In genomic region chr12:76780639-76781468, GRCm38 (mm10) we compare ENCODE assay signal across 15 mouse cellular contexts. TPM values are rescaled to one million over a fixed set of nuclear protein-coding genes. Genes with fewer than 3 reads are reported as not detected.
A peak's percentile ranks its signal among the peaks of the same experiment; 100 is the strongest.
DNase-seq lines count a peak whose midpoint lies in the region; ATAC-seq lines count a peak whose summit lies in the region.
"Had no signal": no experiment of that assay in that cellular context is flagged by ENCODE, and none has a peak within 500 bp of the region (broad histone marks: within the 10 kb centered on the region; RNA-seq: fewer than 3 reads in every experiment).

No protein-coding gene starts in this region.

- H3K4me2 ChIP-seq in limb, embryonic 12.5 days = no peak overlapping the region
- no peak overlapping the region for H3K4me2 ChIP-seq in forebrain, embryonic 16.5 days (ENCODE audit: low read length)
- H3K4me2 ChIP-seq in midbrain, embryonic 13.5 days (replicated peaks) = no peak overlapping the region
- H3K4me2 ChIP-seq: liver, embryonic 13.5 days; stomach, embryonic 15.5 days had no signal

- H3K4me1 ChIP-seq in limb, embryonic 12.5 days (replicated peaks) = no peaks in the 10 kb centered on the region
- peaks cover 4% of the 10 kb centered on the region; the same call in 1 of the 2 replicates for H3K4me1 ChIP-seq in limb, embryonic 10.5 days
- H3K4me1 ChIP-seq in forebrain, embryonic 16.5 days (replicated peaks; ENCODE audit: control insufficient read depth, insufficient read depth, low read length) = peaks cover 3% of the 10 kb centered on the region; the same call in 1 of the 2 replicates
- H3K4me1 ChIP-seq in midbrain, embryonic 13.5 days (replicated peaks) = peaks cover 5% of the 10 kb centered on the region; the same call in 1 of the 2 replicates
- H3K4me1 ChIP-seq: liver, embryonic 13.5 days; stomach, embryonic 15.5 days had no signal

- H3K9me3 ChIP-seq in limb, embryonic 12.5 days = no peaks in the 10 kb centered on the region
- no peaks in the 10 kb centered on the region for H3K9me3 ChIP-seq in limb, embryonic 10.5 days (replicated peaks)
- H3K9me3 ChIP-seq in forebrain, embryonic 16.5 days (ENCODE audit: control insufficient read depth, low read length) = no peaks in the 10 kb centered on the region
- H3K9me3 ChIP-seq in midbrain, embryonic 13.5 days = no peaks in the 10 kb centered on the region
- H3K9me3 ChIP-seq: liver, embryonic 13.5 days; stomach, embryonic 15.5 days had no signal

- 74% methylated on average over 12 of the region's 12 CpGs for WGBS in limb, embryonic 12.5 days
- WGBS in limb, embryonic 10.5 days = 77% methylated on average over 12 of the region's 12 CpGs
- WGBS in forebrain, embryonic 16.5 days = 64% methylated on average over 12 of the region's 12 CpGs
- 54% methylated on average over 12 of the region's 12 CpGs for WGBS in midbrain, embryonic 13.5 days

- no peak for ATAC-seq in limb, embryonic 12.5 days (ENCODE audit: insufficient number of reproducible peaks, insufficient read depth, low FRiP score, low TSS enrichment, low read depth)
- ATAC-seq in forebrain, embryonic 16.5 days = peak; percentile 81
- peak; percentile 53; the same call in 1 of the 2 replicates for ATAC-seq in midbrain, embryonic 13.5 days

- intact Hi-C loops in heart, postnatal 36 days (cut with DNase I) = no loop called here

- peak; percentile 67 for DNase-seq in heart, adult 11 months
- DNase-seq in heart, postnatal 36 days = no peak
- DNase-seq in limb, embryonic 10.5 days (ENCODE audit: low spot score) = no peak
- no peak for DNase-seq in thymus, postnatal 36 days
- no peak for DNase-seq in urinary bladder, adult 2 months (ENCODE audit: low spot score)
- DNase-seq: B cell, adult 2 months; heart, adult 2 months; liver, embryonic 13.5 days; lung, postnatal 36 days had no signal

- H3K27ac ChIP-seq in limb, embryonic 12.5 days = peak overlapping the region; percentile 25; the same call in 1 of the 2 replicates
- no peak overlapping the region for H3K27ac ChIP-seq in limb, embryonic 10.5 days
- peak overlapping the region; percentile 67 for H3K27ac ChIP-seq in forebrain, embryonic 16.5 days (ENCODE audit: low read length)
- peak overlapping the region; percentile 35 for H3K27ac ChIP-seq in midbrain, embryonic 13.5 days
- H3K27ac ChIP-seq: heart, adult 2 months; liver, embryonic 13.5 days; stomach, embryonic 15.5 days had no signal

- H3K27me3 ChIP-seq in limb, embryonic 12.5 days = no peaks in the 10 kb centered on the region
- no peaks in the 10 kb centered on the region for H3K27me3 ChIP-seq in limb, embryonic 10.5 days (ENCODE audit: low read depth, poor library complexity, severe bottlenecking)
- H3K27me3 ChIP-seq in forebrain, embryonic 16.5 days (replicated peaks; ENCODE audit: control insufficient read depth, insufficient read depth, low read length) = no peaks in the 10 kb centered on the region
- no peaks in the 10 kb centered on the region for H3K27me3 ChIP-seq in midbrain, embryonic 13.5 days
- H3K27me3 ChIP-seq: liver, embryonic 13.5 days; stomach, embryonic 15.5 days had no signal

- H3K4me3 ChIP-seq in limb, embryonic 12.5 days (replicated peaks) = no peak overlapping the region
- no peak overlapping the region for H3K4me3 ChIP-seq in limb, embryonic 10.5 days
- no peak overlapping the region for H3K4me3 ChIP-seq in forebrain, embryonic 16.5 days (replicated peaks; ENCODE audit: low read length)
- no peak overlapping the region for H3K4me3 ChIP-seq in midbrain, embryonic 13.5 days (replicated peaks)
- H3K4me3 ChIP-seq: heart, adult 2 months; liver, embryonic 13.5 days; stomach, embryonic 15.5 days had no signal

- peaks cover 9% of the 10 kb centered on the region; the same call in 1 of the 2 replicates for H3K36me3 ChIP-seq in limb, embryonic 12.5 days
- 0 out of 2 replicates have a peak, but pooled peaks cover 4% of the 10 kb centered on the region for H3K36me3 ChIP-seq in limb, embryonic 10.5 days
- peaks cover 4% of the 10 kb centered on the region; the same call in 1 of the 2 replicates for H3K36me3 ChIP-seq in forebrain, embryonic 16.5 days (ENCODE audit: control insufficient read depth, insufficient read depth)
- H3K36me3 ChIP-seq in midbrain, embryonic 13.5 days = peaks cover 4% of the 10 kb centered on the region; the same call in 1 of the 2 replicates

- H3K9ac ChIP-seq in limb, embryonic 12.5 days (replicated peaks) = no peak overlapping the region
- H3K9ac ChIP-seq in forebrain, embryonic 16.5 days (replicated peaks; ENCODE audit: low read depth, low read length) = no peak overlapping the region
- no peak overlapping the region for H3K9ac ChIP-seq in midbrain, embryonic 13.5 days (replicated peaks)
- H3K9ac ChIP-seq: liver, embryonic 13.5 days; stomach, embryonic 15.5 days had no signal

RNA-seq across cellular contexts. Expression of gene Gpx2, which starts 14.5 kb away (rescaled TPM):
- not detected for total RNA-seq in heart, postnatal 36 days (2021)
- polyA plus RNA-seq in limb, embryonic 12.5 days (2016; fragmentation: Nextera tagmentation; extraction: Ambion mirVana) = 0.65 and 1.2 TPM in 2 replicates
- 6.4 and 9.0 TPM in 2 replicates for polyA plus RNA-seq in limb, embryonic 10.5 days (2016; fragmentation: Nextera tagmentation; extraction: Ambion mirVana)
- polyA plus RNA-seq in forebrain, embryonic 16.5 days (2015; fragmentation: Nextera tagmentation; extraction: Ambion mirVana) = 0.22 TPM in 1 of 2 replicates, not detected in the other
- not detected in 2 replicates for polyA plus RNA-seq in midbrain, embryonic 13.5 days (2015; fragmentation: Nextera tagmentation; extraction: Ambion mirVana)
- 22.1 and 22.4 TPM in 2 replicates for polyA plus RNA-seq in urinary bladder, adult 2 months (2012; rRNA removed)
- total RNA-seq: adrenal gland, adult 18-20 months; heart, adult 2 months had no signal
- polyA plus RNA-seq: liver, embryonic 13.5 days; neural tube, embryonic 11.5 days had no signal

RNA-seq across cellular contexts. Expression of gene Fntb, which starts 15.5 kb away (rescaled TPM):
- total RNA-seq in heart, postnatal 36 days (2021) = 10 to 100 TPM; 13.3 to 14.5 TPM
- polyA plus RNA-seq in limb, embryonic 12.5 days (2016; fragmentation: Nextera tagmentation; extraction: Ambion mirVana) = 41.7 and 45.4 TPM in 2 replicates
- polyA plus RNA-seq in limb, embryonic 10.5 days (2016; fragmentation: Nextera tagmentation; extraction: Ambion mirVana) = 43.1 and 48.2 TPM in 2 replicates
- 36.6 and 38.0 TPM in 2 replicates for polyA plus RNA-seq in forebrain, embryonic 16.5 days (2015; fragmentation: Nextera tagmentation; extraction: Ambion mirVana)
- polyA plus RNA-seq in midbrain, embryonic 13.5 days (2015; fragmentation: Nextera tagmentation; extraction: Ambion mirVana) = 33.4 and 36.8 TPM in 2 replicates
- polyA plus RNA-seq in urinary bladder, adult 2 months (2012; rRNA removed) = 18.3 and 19.3 TPM in 2 replicates

RNA-seq across cellular contexts. Expression of gene Churc1, which starts 15.5 kb away (rescaled TPM):
- 10 to 100 TPM; 84.7 to 89.3 TPM for total RNA-seq in heart, postnatal 36 days (2021)
- polyA plus RNA-seq in limb, embryonic 12.5 days (2016; fragmentation: Nextera tagmentation; extraction: Ambion mirVana) = 85.5 and 87.2 TPM in 2 replicates
- 107 and 118 TPM in 2 replicates for polyA plus RNA-seq in limb, embryonic 10.5 days (2016; fragmentation: Nextera tagmentation; extraction: Ambion mirVana)
- 108 and 129 TPM in 2 replicates for polyA plus RNA-seq in forebrain, embryonic 16.5 days (2015; fragmentation: Nextera tagmentation; extraction: Ambion mirVana)
- polyA plus RNA-seq in midbrain, embryonic 13.5 days (2015; fragmentation: Nextera tagmentation; extraction: Ambion mirVana) = 115 and 125 TPM in 2 replicates
- 130 and 145 TPM in 2 replicates for polyA plus RNA-seq in urinary bladder, adult 2 months (2012; rRNA removed)

RNA-seq across cellular contexts. Expression of gene Rab15, which starts 41.9 kb away (rescaled TPM):
- total RNA-seq in heart, postnatal 36 days (2021) = under 1 TPM; 0.86 to 0.92 TPM
- polyA plus RNA-seq in limb, embryonic 12.5 days (2016; fragmentation: Nextera tagmentation; extraction: Ambion mirVana) = 17.6 and 18.6 TPM in 2 replicates
- polyA plus RNA-seq in limb, embryonic 10.5 days (2016; fragmentation: Nextera tagmentation; extraction: Ambion mirVana) = 8.3 and 9.0 TPM in 2 replicates
- 27.7 and 34.4 TPM in 2 replicates for polyA plus RNA-seq in forebrain, embryonic 16.5 days (2015; fragmentation: Nextera tagmentation; extraction: Ambion mirVana)
- polyA plus RNA-seq in midbrain, embryonic 13.5 days (2015; fragmentation: Nextera tagmentation; extraction: Ambion mirVana) = 21.1 and 22.9 TPM in 2 replicates
- 64.8 and 68.0 TPM in 2 replicates for polyA plus RNA-seq in urinary bladder, adult 2 months (2012; rRNA removed)
